Mouse (Mus musculus) T-helper 17 cell (primary cell): Measurements from ENCODE around the gene Supt5.
"Not testable (repeated sequence)": the region's sequence is repeated elsewhere in the genome, so short reads cannot be mapped to it uniquely, and the experiment has no call there.

ENCODE experiments used
- in situ Hi-C, 2 experiments: fragments of 300-600 bp; cut with MboI, MseI; formaldehyde crosslinking; loops; 1 replicate in 1 of 2; 2 replicates in 1 of 2; pipeline ENCODE4 v1.15.1; 2025; ENCODE audit warnings: high pct_unique_total_duplicates in 2 of 2

Gene Supt5

DNA sequence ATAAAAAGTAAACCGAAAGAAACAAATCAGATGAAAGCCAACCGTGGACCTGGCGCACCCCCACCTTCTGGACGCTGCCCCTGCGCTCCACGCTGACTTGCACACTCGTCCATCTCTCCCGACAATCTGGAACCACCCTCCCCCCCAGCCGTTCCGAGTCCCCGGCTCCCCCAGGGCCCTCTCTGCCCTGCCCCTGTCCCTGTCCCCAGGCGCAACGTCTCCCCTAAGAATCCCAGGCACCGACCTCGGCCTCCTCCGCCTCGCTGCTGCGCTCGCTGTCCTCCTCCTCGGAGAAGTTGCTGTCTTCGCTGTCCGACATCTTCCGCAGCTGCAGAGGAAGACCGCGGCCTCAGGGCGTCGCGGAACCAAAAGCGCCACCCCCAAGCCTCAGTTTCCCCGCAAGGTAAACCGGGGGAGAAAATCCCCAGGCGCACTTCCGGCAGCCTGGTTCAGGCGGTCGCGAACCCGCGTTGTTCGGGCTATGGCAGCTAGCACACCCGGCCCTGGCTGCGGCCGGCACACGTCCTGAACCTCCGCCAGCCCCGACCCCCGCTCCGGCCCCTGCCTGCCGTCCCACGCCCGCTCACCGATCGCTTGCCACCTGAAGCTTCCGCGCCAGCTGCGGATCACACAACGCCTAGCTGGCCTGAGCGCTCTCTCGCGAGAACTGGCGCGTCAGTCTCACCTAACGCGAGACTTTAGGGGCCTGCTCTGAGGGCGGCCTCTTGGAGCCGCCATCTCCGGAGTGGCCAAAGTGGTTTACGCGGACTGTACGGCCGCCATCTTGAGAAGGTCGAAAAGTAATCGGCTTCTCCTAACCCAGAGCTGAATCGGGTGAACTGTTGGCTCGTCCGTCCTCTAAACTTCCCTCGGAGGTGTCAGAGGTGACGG lies at the start of gene Supt5:
TSS of gene Supt5 (minus strand) at position 639 of the 891 bp plus-strand sequence.
- in situ Hi-C loops, result no loop called here

DNA sequence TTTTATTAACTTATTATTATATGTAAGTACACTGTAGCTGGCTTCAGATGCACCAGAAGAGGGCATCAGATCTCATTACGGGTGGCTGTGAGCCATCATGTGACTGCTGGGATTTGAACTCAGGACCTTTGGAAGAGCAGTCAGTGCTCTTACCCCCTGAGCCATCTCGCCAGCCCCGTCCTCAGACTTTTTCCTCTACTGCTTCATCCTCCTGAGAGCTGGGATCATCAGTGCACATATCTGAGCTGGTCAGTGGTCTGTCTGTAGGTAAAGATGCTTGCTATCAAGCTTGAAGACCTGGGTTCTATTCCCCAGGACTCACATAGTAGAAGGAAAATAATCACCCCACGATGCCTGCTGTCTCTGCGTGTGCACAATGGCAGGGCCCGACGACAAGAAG lies 48.8 kb upstream of the Supt5 start:
- in situ Hi-C loops, result not testable (repeated sequence)

DNA sequence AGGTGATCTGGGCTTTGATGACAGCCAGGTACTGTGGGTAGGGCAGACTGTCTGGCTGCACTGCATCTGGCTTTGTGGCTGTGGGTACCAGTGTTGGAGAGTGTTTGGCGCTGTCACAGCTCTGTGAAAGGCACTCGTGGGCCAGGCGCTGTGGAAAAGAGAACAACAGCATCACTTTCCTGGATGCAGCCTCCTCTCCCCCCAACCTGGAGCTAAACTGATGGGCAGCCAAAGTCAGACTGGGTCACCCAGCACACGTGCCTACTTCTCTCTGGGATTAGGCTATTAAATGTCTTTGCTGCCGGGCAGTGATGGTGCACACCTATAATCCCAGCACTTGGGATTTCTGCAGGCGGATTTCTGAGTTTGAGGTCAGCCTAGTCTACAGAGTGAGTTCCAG lies 48.3 kb upstream of the Supt5 start:
- in situ Hi-C loops, result not testable (repeated sequence)

DNA sequence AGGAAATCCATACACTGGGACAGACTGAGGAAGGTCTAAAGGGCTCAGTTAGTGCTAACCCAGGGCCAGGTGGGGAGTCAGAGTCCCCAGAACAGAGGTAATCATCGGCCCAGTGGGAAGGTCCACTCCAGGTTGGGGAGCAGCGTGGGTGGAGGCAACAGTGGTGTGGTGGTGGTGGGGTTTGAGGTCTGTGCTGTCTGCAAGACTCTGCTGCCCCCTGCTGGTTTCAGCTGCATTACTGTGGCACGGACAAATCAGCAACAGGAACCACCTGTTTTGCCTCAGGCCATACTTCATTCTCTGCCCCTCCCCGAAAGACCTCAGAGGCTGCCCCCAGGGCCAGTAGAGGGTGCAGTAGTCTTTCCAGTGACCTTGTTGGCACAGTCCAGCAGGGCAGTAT lies 47.9 kb upstream of the Supt5 start:
- in situ Hi-C loops, result no loop called here

DNA sequence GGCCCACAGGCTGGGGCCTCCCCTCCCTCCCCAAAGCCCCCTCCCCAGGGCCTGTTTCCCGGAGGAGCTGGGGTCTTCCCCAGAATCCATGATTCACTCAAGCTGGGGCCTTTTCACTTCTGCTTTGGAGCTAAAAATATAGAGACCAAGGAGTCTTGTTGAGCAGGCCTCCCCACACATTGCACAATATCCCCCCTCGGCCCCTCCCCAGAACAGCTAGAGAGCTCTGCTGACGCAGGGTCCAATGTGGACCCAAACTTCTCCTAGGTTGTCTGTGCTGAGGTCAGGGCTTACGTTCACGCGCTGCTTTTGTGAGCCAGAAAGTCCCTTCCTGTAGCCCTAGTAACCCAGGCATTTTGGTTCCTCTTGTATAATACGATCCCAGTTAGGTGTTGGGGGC lies 47.5 kb upstream of the Supt5 start:
- in situ Hi-C loops, result no loop called here

DNA sequence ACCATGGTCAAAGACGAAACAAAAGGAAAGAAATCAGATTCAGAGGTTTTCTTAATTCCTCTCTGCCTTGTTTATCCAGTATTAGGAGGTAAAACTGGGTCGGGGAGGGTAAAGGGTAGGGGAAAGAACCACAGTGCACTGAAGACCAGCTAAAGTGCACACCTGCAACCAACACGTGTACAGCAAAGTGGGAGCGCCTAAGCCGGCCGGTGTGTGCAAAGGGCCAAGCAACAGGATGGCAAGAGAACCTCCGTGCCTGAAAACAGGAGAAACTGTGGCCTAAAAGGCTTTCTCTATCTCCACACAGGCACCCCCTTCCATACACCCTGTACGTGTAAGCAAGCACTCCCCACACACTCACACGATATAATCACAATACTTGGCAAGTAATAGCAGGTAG lies 46.6 kb upstream of the Supt5 start:
- in situ Hi-C loops, result no loop called here

DNA sequence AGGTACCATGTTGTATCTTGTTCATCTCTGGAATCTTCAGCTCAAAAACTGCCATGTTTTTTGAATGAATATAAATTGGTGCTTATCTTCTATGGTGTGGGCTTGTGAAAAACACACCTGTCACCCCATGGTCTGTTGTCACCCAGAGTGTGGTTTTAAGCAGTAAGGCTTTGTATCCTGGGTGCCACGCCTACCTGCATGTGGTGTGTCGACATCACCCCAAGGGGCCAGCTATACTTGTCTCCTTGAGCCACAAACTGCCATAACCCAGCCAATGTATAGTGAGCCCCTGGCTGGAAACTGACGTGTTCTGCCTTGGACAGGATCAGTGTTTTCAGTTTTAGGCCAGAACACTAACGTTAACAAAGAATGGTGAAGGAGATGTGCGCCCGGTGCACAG lies 45.6 kb upstream of the Supt5 start:
- in situ Hi-C loops, result no loop called here

DNA sequence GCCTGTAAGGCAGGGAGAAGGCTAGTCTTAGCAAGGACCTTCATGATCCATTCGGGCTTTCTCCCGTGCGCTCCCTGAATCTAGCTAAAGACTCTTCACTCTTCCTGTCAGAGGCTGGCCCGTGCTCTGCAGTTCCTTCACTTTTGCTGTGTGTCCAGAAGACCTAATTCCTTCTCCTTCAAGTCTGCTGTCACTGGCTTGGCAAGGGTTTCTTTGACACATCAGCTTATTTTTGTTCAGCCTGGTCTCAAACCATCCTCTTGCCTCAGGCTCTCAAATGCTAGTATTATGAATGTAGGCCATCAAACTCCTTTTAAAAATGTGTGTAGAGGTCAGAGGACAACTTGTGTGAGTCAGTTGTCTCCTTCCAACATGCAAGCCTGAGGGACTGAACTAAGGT lies 45.1 kb upstream of the Supt5 start:
- in situ Hi-C loops, result no loop called here

DNA sequence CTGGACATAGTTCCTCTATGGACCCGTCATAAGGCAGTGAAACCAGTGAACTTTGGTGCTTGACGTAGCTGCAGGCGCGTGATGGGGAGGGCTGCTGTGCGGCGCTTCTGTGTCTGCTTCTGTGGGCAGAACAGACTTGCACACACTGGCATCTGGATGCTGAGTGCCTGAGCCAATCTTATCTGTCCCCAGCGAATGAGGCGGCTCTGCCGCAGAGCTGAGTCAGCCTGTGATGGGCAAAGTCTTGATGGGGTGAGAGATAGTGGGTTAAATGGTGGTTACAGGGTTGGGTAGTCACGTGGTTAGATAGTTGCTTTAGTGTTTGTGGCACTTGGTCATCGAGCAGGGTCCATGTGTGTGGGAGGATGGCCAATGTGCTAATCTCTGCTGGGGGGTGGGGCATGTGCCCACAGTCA lies 44.4 kb upstream of the Supt5 start:
- in situ Hi-C loops, result no loop called here

DNA sequence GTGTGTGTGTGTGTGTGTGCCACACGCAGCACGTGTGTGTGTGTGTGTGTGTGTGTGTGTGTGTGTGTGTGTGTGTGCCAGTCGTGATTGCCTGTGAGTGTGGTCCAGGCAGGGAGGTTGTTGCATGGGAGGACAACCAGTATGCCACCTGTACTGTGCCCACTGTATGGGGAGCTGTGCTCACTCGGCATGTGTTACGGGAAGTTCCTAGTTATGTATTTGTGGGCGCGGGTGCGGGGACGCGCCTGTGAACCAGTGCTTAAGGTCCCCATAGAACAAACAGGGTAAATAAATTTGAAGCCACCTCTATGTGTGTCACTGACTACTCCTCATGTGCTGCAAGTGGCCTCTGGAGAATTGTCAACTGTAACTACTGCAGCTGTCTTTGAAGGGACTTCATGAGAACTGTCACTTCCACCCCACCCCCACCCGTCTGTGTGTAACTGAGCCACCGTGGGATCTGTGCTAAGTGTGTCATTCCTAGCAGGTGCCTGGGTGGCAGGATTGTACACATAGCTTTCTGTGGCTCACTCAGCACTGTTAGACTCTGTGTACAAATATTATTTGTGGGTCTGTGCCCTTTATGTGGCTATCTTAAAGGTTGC lies 43.9 kb upstream of the Supt5 start:
- in situ Hi-C loops, result no loop called here

DNA sequence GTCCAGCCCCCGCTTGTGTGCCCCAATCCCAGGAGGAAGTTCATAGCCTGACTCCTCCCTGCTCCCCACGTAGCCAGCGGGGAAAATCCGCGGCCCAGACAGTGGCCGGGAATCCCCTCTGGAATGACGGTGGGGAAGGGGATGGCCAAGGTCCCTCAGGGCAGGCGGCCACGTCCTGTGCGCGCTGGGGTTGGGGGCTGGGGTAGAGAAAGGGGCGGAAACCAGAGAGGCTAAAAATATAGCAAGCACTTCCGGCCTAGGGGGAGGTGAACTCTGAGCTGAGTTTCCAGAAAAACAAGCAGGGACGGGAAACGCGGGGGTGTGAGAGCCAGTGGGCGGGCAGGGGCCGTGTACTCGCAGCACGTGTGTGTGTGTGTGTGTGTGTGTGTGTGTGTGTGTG lies 43.4 kb upstream of the Supt5 start:
- in situ Hi-C loops, result no loop called here

DNA sequence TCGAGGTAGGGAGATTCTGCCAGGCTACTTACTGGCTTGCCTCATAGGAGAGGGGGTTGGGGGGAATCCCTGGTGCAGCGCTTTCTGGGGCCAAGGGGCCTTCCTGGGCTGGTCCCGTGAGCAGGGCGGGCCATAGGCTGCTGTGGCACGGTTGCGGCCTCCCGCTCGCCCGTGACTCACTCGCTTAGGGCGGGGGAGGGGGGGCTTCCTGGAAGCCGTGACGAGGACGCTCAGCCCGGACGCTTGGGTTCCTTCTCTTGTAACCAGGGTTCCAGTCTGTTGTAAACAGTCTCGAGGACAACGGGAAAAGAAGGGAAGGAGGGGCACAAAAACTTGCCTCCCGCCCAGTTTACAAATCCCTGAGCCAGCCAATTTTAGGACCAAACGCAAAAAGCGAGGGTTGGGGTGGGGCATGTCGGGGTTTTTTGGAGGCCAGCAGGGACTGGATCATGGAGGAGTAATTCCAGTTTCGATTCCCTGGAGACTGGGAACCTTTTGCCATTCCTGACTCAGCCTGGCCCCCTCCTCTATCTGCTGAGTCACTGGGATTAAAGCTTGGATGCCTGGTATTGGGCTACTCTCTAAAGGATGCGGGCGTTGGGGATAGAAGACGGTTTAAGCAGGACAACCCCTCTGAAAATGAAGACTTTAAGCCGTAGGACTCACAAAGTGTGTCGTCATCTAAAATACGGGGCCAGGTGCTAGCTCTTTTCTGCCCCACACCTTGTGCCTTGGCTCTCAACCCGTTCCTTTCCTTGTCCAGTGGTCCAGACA lies 42.7 kb upstream of the Supt5 start:
- in situ Hi-C loops, result no loop called here

DNA sequence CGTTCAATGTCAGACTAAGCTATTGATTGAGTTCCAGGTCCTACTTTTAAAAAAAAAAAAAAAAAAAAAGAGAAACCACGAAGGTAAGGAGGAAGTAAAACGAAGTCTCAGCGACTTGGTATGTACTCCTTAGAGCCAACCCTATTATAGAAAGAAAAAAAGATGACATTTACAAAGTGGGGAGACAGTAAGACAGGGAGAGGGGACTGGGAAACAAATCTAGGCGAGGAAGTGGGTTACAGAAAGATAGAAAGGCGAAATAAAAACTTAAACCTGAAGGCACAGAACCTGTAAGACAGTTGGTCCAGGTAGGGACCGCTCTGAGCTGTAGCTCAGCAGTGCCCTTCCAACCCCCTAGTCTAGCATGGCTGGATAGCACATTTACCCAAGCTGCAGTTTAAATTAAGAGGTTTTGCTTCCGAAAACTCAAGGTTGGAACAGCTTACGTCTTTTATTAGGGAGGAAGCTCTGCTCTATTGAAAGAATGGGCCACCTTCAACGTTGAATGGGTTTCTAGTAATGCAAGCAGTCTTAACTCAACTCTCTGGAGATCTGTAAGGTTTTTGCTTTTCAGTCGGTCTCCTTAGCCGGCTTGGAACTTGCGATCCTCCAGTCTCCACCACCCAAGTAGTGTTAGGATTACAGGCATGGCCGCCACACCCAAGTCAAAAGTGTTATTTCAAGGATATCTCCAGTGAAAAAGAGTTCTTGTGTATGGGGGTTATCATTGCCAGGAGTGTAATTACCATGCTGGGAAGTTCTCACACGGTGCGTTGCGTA lies 41.9 kb upstream of the Supt5 start, which contains the start of gene Zfp36:
TSS of gene Zfp36 (minus strand) at position 17 of the 780 bp plus-strand sequence.
- in situ Hi-C loops, result no loop called here

DNA sequence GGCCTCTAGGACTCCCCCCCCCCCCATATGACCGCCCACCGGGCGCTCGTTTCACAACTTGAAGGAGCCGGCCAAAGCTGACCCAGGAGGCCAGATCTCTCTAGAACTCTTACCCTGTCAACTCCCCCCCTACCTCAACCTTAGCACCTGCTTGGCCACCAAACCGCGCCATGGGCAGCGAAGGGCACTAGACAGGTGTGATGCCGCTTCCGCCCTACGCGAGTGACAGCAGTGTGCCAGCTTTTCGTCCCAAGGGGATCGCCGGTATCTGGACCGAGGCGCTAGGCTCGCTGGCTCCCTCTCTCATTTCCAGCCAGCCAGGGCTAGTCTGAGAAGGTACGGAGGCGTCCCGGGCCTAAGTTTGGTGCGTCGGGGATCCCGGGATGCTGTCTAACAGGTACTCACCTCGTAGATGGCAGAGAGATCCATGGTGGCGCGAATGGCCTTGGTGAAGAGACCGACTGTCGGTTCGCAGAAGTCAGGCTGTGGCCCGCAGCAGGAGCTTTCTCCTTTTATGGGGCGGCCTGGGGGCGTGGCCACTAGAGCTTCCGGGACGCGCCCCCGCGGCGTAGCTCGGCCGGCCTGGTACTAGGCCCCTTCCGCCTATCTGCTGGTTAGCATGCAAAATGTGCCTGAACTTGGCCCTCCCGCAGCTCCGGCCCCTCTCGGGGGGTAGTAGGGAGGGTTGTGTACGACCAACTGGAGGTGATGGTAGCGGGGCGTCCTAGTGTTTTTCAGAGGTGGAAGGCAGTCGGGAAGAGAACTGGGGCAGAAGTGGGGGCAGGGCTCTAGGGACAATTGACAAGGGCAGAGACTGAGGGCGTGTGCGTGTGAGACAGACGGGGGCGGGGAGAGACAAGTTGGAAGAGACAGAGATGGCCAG lies 40.5 kb upstream of the Supt5 start:
- in situ Hi-C loops, result no loop called here

DNA sequence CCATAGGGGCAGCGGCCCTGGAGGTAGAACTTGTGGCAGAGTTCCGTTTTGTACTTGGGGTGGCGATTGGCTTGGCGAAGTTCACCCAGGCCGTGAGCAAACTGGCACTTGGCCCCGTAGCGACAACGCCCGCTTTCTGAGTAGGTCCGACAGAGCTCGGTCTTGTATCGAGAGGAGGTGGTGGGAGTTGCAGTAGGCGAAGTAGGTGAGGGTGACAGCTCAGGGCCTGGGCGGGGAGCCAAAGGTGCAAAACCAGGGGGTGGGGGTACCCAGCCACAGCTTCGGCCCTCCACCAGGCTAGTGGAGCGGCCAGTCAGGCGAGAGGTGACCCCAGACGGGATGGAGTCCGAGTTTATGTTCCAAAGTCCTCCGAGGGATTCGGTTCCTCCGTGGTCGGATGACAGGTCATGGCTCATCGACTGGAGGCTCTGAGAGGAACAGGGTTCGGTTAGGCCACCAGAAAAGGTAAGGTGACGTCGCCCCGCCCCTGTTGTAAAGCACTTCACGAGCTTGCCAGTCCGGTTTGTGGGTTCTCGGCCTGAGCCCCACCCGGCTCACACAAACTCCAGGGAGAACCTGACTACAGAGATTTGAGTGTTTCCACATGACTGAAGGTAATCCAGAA lies 39.6 kb upstream of the Supt5 start:
- in situ Hi-C loops, result no loop called here

DNA sequence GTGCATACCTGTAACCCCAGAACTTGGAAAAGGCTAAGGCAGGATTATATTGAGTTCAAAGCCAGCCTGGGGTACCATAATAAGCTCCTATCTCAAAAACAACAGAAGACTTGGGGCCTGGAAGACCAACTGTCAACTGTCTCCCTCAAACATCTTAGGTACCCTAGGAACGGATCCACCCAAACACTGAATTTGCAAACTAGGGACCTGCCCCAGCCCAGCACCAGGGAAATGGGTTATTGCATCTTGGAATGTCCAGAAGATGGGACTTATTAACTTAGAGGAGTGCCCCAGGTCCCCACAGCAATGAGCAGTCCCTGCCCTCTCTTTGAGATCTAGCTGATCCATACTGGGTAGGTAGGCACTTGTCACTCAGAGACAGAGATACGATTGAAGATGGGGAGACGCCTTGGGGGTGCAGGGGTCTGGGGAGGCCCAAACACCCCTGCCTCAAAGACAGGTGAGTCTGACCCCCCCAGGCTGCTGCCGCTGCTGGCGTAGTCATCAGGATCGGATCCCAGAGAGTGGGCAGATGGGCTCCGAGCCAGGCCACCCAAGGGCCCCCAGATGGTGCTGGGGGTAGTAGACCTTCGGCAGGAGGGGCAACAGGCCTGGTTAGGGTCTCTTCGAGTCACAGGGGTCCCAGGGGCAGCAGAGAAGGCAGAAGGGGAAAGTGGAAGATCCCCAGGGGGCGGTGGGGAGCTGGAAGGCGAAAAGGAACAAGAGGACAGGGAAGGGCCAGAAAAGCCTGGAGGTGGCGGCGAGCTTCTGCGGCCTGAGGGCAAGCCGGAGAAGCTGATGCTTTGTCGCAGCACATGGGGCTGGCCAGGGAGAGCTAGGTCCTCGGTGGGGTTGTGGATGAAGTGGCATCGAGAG lies 38.9 kb upstream of the Supt5 start:
- in situ Hi-C loops, result no loop called here

DNA sequence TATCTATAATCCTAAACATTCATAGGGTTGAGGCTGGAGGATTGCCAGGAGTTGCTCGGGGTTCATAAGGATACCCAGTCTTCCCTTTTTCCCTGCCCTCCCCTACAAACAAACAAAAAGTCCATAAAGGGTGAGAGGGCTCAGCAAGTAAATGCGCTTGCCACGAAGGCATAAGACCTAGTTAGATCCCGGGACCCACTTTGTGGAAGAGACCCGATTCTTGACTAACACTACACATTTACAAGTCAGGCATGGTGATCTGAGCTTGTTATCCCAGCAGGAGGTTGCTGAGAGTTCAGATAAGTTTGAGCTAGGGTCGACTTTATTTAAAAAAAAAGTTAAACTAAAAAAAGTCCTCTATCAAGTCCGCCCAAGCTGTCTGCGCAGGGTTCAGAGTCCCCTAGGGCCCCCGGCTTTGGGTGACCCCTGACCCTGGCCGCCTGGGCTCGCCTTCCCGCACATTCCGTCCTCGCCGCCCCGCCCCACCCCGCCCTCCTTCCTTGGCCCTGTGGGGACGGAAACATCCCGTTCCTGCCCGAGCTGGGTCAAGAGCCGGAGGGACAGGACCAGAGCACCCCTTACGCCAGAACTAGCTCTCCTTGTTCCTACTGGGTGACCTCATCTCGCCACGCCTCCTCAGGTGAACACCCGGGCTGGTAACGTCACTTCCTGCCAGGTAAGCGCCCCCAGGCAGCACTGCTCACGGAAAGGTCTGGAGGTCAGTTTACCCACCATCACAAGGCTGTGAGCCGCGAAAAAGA lies 37.6 kb upstream of the Supt5 start:
- in situ Hi-C loops, result no loop called here

DNA sequence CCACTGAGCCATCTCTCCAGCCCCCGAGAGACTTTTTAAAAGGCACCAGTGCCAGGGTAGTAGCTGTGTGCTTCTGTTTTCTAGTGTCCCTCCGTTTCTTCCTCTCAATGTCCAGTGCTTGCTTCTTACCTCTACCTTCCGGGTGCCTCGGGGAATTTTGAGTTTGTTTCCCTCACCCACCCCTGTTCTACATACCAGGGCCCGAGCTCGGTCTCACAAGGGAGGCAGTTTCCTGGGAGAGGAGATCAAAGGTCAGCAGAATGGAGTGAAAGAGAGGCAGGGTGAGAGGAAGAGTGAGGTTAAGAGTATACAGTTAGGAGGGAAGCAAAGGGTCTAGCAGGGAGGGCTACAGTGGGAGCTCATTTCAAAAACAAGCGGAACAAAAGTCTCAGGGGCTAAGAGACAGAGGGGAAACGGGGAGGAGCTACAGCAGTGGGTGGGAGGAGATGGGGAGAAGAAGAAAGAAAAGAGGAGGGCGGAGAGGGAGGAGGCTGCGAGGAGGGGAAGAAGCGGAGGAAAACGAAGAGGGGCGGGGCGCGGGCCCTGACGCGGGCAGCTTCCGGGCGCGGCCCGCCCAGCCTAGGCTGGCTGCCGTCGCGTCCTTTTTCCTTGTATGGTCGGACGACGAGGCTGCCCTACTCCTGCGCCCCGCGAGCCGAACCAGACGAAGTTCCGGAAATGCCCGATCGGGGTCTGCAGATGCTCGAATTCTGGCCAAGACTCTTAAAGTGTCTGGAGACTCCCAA lies 36.8 kb upstream of the Supt5 start:
- in situ Hi-C loops, result no loop called here
